Mouse (Mus musculus): Measurements from ENCODE around the gene Mettl22. TPM values are rescaled to one million over a fixed set of nuclear protein-coding genes. Genes with fewer than 3 reads are reported as not detected.

Mettl22 gene
- 6.6 and 6.7 TPM in 2 replicates for polyA plus RNA-seq (2012; rRNA removed)

DNA sequence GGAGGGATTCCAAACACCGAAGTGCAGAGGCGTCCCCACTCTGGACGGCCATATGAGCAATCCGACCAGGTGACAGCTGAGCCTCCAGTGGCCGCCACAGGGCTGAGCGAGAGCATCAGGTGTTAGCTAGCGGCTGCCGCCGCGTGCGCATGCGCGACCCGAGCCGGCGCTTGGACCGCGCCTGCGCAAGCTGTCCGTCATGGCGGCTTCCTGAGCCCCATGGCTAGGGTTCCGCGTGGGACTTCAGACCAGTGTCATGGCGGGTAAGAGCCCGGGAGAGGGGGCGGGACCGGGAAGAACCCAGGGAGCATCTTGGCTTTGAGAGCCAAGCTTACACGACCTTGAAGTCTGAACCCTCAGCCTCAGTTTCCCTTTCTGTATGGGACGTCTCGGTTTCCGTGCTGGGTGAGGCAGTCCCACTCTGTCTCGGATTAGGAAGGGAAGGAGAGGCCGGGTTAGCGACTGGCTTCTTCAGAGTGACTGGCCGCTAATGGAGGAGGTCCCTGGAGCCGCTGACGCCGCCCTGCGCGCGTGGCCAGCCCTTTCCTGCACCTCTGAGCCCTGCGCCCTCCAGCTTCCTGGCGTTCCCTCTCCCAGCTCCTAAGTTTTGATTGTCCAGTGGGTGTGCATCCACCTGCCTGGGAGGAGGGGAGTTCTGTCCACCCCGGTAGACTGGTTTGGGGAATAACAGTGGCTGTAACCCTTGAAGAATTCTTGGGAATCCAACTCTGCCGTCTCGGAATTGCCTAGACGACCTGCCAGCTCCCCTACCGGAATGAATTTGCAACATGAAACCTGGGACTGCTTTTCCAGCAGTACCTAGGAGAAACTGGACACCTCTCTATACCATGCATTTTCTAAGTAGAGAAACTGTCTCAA, at the start of gene Mettl22:
TSS of gene Mettl22 (plus strand) at position 186 of the 879 bp plus-strand sequence.

GRCm38 (mm10) chr16:8424971-8425330, 45.6 kb upstream of the Mettl22 start, which contains the start of gene Tmem114:
Tmem114 (minus strand) TSS chr16:8425136.

GRCm38 (mm10) chr16:8513236-8513906, 42.8 kb downstream of the Mettl22 start, which contains the start of gene Abat:
Abat (plus strand) TSS chr16:8513429.

Other genes with a start within 250 kb of the Mettl22 start
- not detected in 2 replicates for gene Tmem114, start 45.7 kb upstream of the Mettl22 start, polyA plus RNA-seq (2012; rRNA removed)
- gene Abat, start 42.6 kb downstream of the Mettl22 start, polyA plus RNA-seq (2012; rRNA removed) = 0.81 and 1.9 TPM in 2 replicates
- gene Pmm2, start 166.9 kb downstream of the Mettl22 start, polyA plus RNA-seq (2012; rRNA removed) = 120 and 121 TPM in 2 replicates
- 4.8 and 5.5 TPM in 2 replicates for gene Tmem186, start 166.9 kb downstream of the Mettl22 start, polyA plus RNA-seq (2012; rRNA removed)
- gene Carhsp1, start 201.4 kb downstream of the Mettl22 start, polyA plus RNA-seq (2012; rRNA removed) = 117 and 123 TPM in 2 replicates
- 0.59 and 0.84 TPM in 2 replicates for gene Gm5767, start 210.0 kb downstream of the Mettl22 start, polyA plus RNA-seq (2012; rRNA removed)